29 mouse cellular contexts compared by ENCODE assay signal in genomic region chr2:14132468-14133326, GRCm38 (mm10). TPM values are rescaled to one million over a fixed set of nuclear protein-coding genes. Genes with fewer than 3 reads are reported as not detected.
DNase-seq lines count a peak whose midpoint lies in the region; ATAC-seq and TF ChIP-seq lines count a peak whose summit lies in the region.
"Had no signal": no experiment of that assay in that cellular context is flagged by ENCODE, and none has a peak within 500 bp of the region (broad histone marks: within the 10 kb centered on the region; RNA-seq: fewer than 3 reads in every experiment).

No protein-coding gene starts in this region.

- H3K4me1 ChIP-seq in forebrain, embryonic 14.5 days (ENCODE audit: control insufficient read depth, insufficient read depth, low read length) = no peaks in the 10 kb centered on the region
- H3K4me1 ChIP-seq in forebrain, embryonic 10.5 days = peaks cover 1% of the 10 kb centered on the region; the same call in 1 of the 2 replicates
- H3K4me1 ChIP-seq in forebrain, postnatal 0 days (ENCODE audit: insufficient read depth) = no peaks in the 10 kb centered on the region; the same call in 1 of the 2 replicates
- H3K4me1 ChIP-seq in stomach, postnatal 0 days (replicated peaks; ENCODE audit: control insufficient read depth, insufficient read depth) = no peaks in the 10 kb centered on the region
- H3K4me1 ChIP-seq in heart, adult 2 months (ENCODE audit: control insufficient read depth, insufficient read depth, low read length) = no peaks in the 10 kb centered on the region; the same call in 1 of the 2 replicates
- H3K4me1 ChIP-seq: heart, embryonic 10.5 days; heart, embryonic 13.5 days; hindbrain, embryonic 12.5 days; hindbrain, embryonic 15.5 days had no signal

- no peaks in the 10 kb centered on the region for H3K27me3 ChIP-seq in forebrain, embryonic 14.5 days (replicated peaks; ENCODE audit: control insufficient read depth, insufficient read depth, low read length)
- no peaks in the 10 kb centered on the region for H3K27me3 ChIP-seq in forebrain, embryonic 10.5 days (ENCODE audit: poor library complexity, severe bottlenecking)
- H3K27me3 ChIP-seq in forebrain, postnatal 0 days (ENCODE audit: insufficient read depth, low read length) = no peaks in the 10 kb centered on the region
- no peaks in the 10 kb centered on the region for H3K27me3 ChIP-seq in stomach, postnatal 0 days (ENCODE audit: control insufficient read depth, insufficient read depth, low read length)
- H3K27me3 ChIP-seq in heart, adult 2 months (ENCODE audit: control insufficient read depth, insufficient read depth, low read length) = no peaks in the 10 kb centered on the region
- H3K27me3 ChIP-seq: CH12.LX; heart, embryonic 13.5 days; hindbrain, embryonic 12.5 days; hindbrain, embryonic 15.5 days; Patski had no signal

- no peaks in the 10 kb centered on the region for H3K79me2 ChIP-seq in heart, adult 2 months (replicated peaks; ENCODE audit: control insufficient read depth, insufficient read depth, low read length)

- intact Hi-C loops in heart, postnatal 14 days (cut with DNase I) = no loop called here
- intact Hi-C loops in heart, adult 2 months (cut with DNase I) = no loop called here

- no peak overlapping the region for H3K4me3 ChIP-seq in forebrain, embryonic 14.5 days (ENCODE audit: low read depth, low read length)
- no peak overlapping the region for H3K4me3 ChIP-seq in forebrain, embryonic 10.5 days
- H3K4me3 ChIP-seq in forebrain, postnatal 0 days (ENCODE audit: low read depth, low read length) = no peak overlapping the region
- no peak overlapping the region for H3K4me3 ChIP-seq in stomach, postnatal 0 days (ENCODE audit: low read depth, low read length)
- no peak overlapping the region for H3K4me3 ChIP-seq in heart, adult 2 months
- H3K4me3 ChIP-seq: gastrocnemius, adult 2 months; heart, embryonic 10.5 days; heart, embryonic 13.5 days; hindbrain, embryonic 12.5 days; hindbrain, embryonic 15.5 days had no signal

- 86% methylated on average over 4 of the region's 4 CpGs for WGBS in forebrain, embryonic 14.5 days
- WGBS in forebrain, embryonic 10.5 days = 95% methylated on average over 4 of the region's 4 CpGs
- WGBS in forebrain, postnatal 0 days = 70% methylated on average over 4 of the region's 4 CpGs
- 79% methylated on average over 4 of the region's 4 CpGs for WGBS in stomach, postnatal 0 days
- WGBS in heart, adult 2 months = 93% methylated on average over 4 of the region's 4 CpGs

- ATAC-seq in forebrain, embryonic 14.5 days = peak; percentile 65; the same call in 1 of the 2 replicates
- peak; percentile 88 for ATAC-seq in forebrain, postnatal 0 days
- no peak for ATAC-seq in stomach, postnatal 0 days (ENCODE audit: low FRiP score, low TSS enrichment)
- ATAC-seq: intestine, postnatal 0 days; Patski had no signal

- peaks cover 35% of the 10 kb centered on the region for H3K36me3 ChIP-seq in forebrain, embryonic 14.5 days (ENCODE audit: control insufficient read depth, insufficient read depth, low read length)
- peaks cover 67% of the 10 kb centered on the region for H3K36me3 ChIP-seq in forebrain, embryonic 10.5 days (replicated peaks)
- 0 out of 2 replicates have a peak, but pooled peaks cover 5% of the 10 kb centered on the region for H3K36me3 ChIP-seq in forebrain, postnatal 0 days (ENCODE audit: insufficient read depth)
- peaks cover 4% of the 10 kb centered on the region for H3K36me3 ChIP-seq in stomach, postnatal 0 days (ENCODE audit: control insufficient read depth, insufficient read depth, low read length)
- no peaks in the 10 kb centered on the region; the same call in 1 of the 2 replicates for H3K36me3 ChIP-seq in heart, adult 2 months (ENCODE audit: control insufficient read depth, insufficient read depth, low read length)

- H3K9me3 ChIP-seq in forebrain, embryonic 14.5 days (replicated peaks; ENCODE audit: control insufficient read depth, low read length) = no peaks in the 10 kb centered on the region
- H3K9me3 ChIP-seq in forebrain, embryonic 10.5 days = no peaks in the 10 kb centered on the region
- no peaks in the 10 kb centered on the region for H3K9me3 ChIP-seq in forebrain, postnatal 0 days (ENCODE audit: low read length)
- H3K9me3 ChIP-seq in stomach, postnatal 0 days (ENCODE audit: control insufficient read depth, low read length) = no peaks in the 10 kb centered on the region
- H3K9me3 ChIP-seq: G1E; heart, embryonic 10.5 days; heart, embryonic 13.5 days; hindbrain, embryonic 12.5 days; hindbrain, embryonic 15.5 days had no signal

- TF ChIP-seq POLR2A in brain, embryonic 14.5 days (IDR thresholded peaks at IDR 0.05; ENCODE audit: borderline replicate concordance, extremely low read depth, insufficient read depth, insufficient read length, poor library complexity, severe bottlenecking) = no peak
- TF ChIP-seq POLR2A in heart, adult 2 months (IDR thresholded peaks at IDR 0.05; ENCODE audit: insufficient read depth, low read depth, low read length) = no peak

- H3K27ac ChIP-seq in forebrain, embryonic 14.5 days (ENCODE audit: low read depth, low read length) = no peak overlapping the region
- H3K27ac ChIP-seq in forebrain, embryonic 10.5 days = no peak overlapping the region
- no peak overlapping the region for H3K27ac ChIP-seq in forebrain, postnatal 0 days (ENCODE audit: low read depth, low read length)
- H3K27ac ChIP-seq in stomach, postnatal 0 days (replicated peaks) = no peak overlapping the region
- H3K27ac ChIP-seq in heart, adult 2 months = no peak overlapping the region
- H3K27ac ChIP-seq: gastrocnemius, adult 2 months; heart, embryonic 10.5 days; heart, embryonic 13.5 days; hindbrain, embryonic 12.5 days; hindbrain, embryonic 15.5 days had no signal

- no peak overlapping the region for H3K4me2 ChIP-seq in forebrain, embryonic 14.5 days (ENCODE audit: low read length)
- H3K4me2 ChIP-seq in forebrain, postnatal 0 days (ENCODE audit: low read depth) = no peak overlapping the region
- H3K4me2 ChIP-seq in stomach, postnatal 0 days (replicated peaks; ENCODE audit: low read depth) = no peak overlapping the region
- H3K4me2 ChIP-seq: heart, embryonic 13.5 days; hindbrain, embryonic 12.5 days; hindbrain, embryonic 15.5 days had no signal

- no peak for TF ChIP-seq EP300 in stomach, postnatal 0 days (optimal IDR thresholded peaks at IDR 0.05)
- no peak for TF ChIP-seq EP300 in heart, adult 2 months (IDR thresholded peaks at IDR 0.05; ENCODE audit: insufficient read depth, low read depth, low read length)

- TF ChIP-seq CTCF in brain, embryonic 14.5 days (IDR thresholded peaks at IDR 0.05; ENCODE audit: borderline replicate concordance, extremely low read depth, insufficient read depth, insufficient read length) = no peak
- TF ChIP-seq CTCF in forebrain, postnatal 0 days (IDR thresholded peaks at IDR 0.05; ENCODE audit: low read depth) = no peak
- TF ChIP-seq CTCF in stomach, postnatal 0 days (IDR thresholded peaks at IDR 0.05; ENCODE audit: low read depth) = no peak
- TF ChIP-seq CTCF in heart, adult 2 months (IDR thresholded peaks at IDR 0.05) = no peak

- H3K9ac ChIP-seq in forebrain, embryonic 14.5 days (ENCODE audit: low read length) = no peak overlapping the region
- H3K9ac ChIP-seq in forebrain, postnatal 0 days = no peak overlapping the region
- no peak overlapping the region for H3K9ac ChIP-seq in stomach, postnatal 0 days (ENCODE audit: low read length)
- H3K9ac ChIP-seq in heart, adult 2 months (ENCODE audit: low read depth, low read length) = no peak overlapping the region
- H3K9ac ChIP-seq: heart, embryonic 13.5 days; hindbrain, embryonic 12.5 days; hindbrain, embryonic 15.5 days had no signal

- DNase-seq in forebrain, embryonic 14.5 days (ENCODE audit: low spot score) = peak; percentile 13
- DNase-seq in forebrain, embryonic 10.5 days (ENCODE audit: extremely low spot score, low spot score) = no peak
- DNase-seq in heart, adult 11 months = peak; percentile 56
- DNase-seq in heart, postnatal 14 days = no peak
- DNase-seq in brain, embryonic 14.5 days (ENCODE audit: low read depth) = peak; percentile 32
- peak; percentile 50 for DNase-seq in forebrain, postnatal 0 days
- no peak for DNase-seq in stomach, postnatal 0 days (ENCODE audit: low spot score)
- DNase-seq in heart, adult 2 months = no peak
- DNase-seq: adrenal gland, postnatal 10 days; adrenal gland, postnatal 36 days; B cell, adult 2 months; cerebellum, adult 18-20 months; cerebellum, adult 9-10 months; cerebellum, postnatal 14 days; gastrocnemius, adult 2 months; gastrocnemius, postnatal 14 days; heart, adult 18-20 months; kidney, adult 2 months had no signal

RNA-seq across cellular contexts. Expression of gene Tmem236, which starts 41.6 kb away (rescaled TPM):
- polyA plus RNA-seq in forebrain, embryonic 14.5 days (2014; fragmentation: Nextera tagmentation; extraction: Ambion mirVana) = not detected in 2 replicates
- 0.04 TPM in 1 of 2 replicates, not detected in the other for polyA plus RNA-seq in forebrain, embryonic 10.5 days (2016; fragmentation: Nextera tagmentation; extraction: Ambion mirVana)
- total RNA-seq in heart, postnatal 14 days (2021) = under 1 TPM in 1 of 2 experiments, not detected in 1; 0.07 TPM
- 0.14 TPM in 2 replicates for polyA plus RNA-seq in brain, embryonic 14.5 days (2012; rRNA removed)
- 0.23 and 0.24 TPM in 2 replicates for total RNA-seq in forebrain, postnatal 0 days (2014; rRNA removed)
- polyA plus RNA-seq in forebrain, postnatal 0 days (2015; fragmentation: Nextera tagmentation; extraction: Ambion mirVana) = 0.12 and 0.13 TPM in 2 replicates
- polyA plus RNA-seq in stomach, postnatal 0 days (2015; fragmentation: Nextera tagmentation; extraction: Ambion mirVana) = 0.08 and 0.12 TPM in 2 replicates
- under 1 TPM in 1 of 2 experiments, not detected in 1; 0.08 TPM for total RNA-seq in heart, adult 2 months (2021)
- not detected in 2 replicates for polyA plus RNA-seq in heart, adult 2 months (2012; rRNA removed)
- total RNA-seq: adrenal gland, adult 18-20 months; heart, adult 18-20 months; heart, postnatal 25 days; hematopoietic stem cell, adult 5-6 weeks had no signal
- polyA plus RNA-seq: G1E; heart, embryonic 10.5 days; hindbrain, embryonic 12.5 days had no signal

RNA-seq across cellular contexts. Expression of gene Stam, which starts 58.8 kb away (rescaled TPM):
- 128 and 139 TPM in 2 replicates for polyA plus RNA-seq in forebrain, embryonic 14.5 days (2014; fragmentation: Nextera tagmentation; extraction: Ambion mirVana)
- polyA plus RNA-seq in forebrain, embryonic 10.5 days (2016; fragmentation: Nextera tagmentation; extraction: Ambion mirVana) = 82.0 and 88.9 TPM in 2 replicates
- total RNA-seq in heart, postnatal 14 days (2021) = 10 to 100 TPM; 29.5 to 30.9 TPM
- 73.7 and 77.4 TPM in 2 replicates for polyA plus RNA-seq in brain, embryonic 14.5 days (2012; rRNA removed)
- total RNA-seq in forebrain, postnatal 0 days (2014; rRNA removed) = 88.1 and 99.9 TPM in 2 replicates
- polyA plus RNA-seq in forebrain, postnatal 0 days (2015; fragmentation: Nextera tagmentation; extraction: Ambion mirVana) = 74.6 and 100 TPM in 2 replicates
- polyA plus RNA-seq in stomach, postnatal 0 days (2015; fragmentation: Nextera tagmentation; extraction: Ambion mirVana) = 34.3 and 35.6 TPM in 2 replicates
- 10 to 100 TPM; 23.0 to 23.9 TPM for total RNA-seq in heart, adult 2 months (2021)
- polyA plus RNA-seq in heart, adult 2 months (2012; rRNA removed) = 8.8 and 13.9 TPM in 2 replicates

Comparison
In these comparisons a context has a peak if more than half of its experiments do, and no peak if none do; other contexts are left out.
1. DNase-seq: peak in forebrain, embryonic 14.5 days (single experiment), heart, adult 11 months (single experiment), brain, embryonic 14.5 days (single experiment) and forebrain, postnatal 0 days (single experiment); none in forebrain, embryonic 10.5 days (single experiment), heart, postnatal 14 days (0 of 2), stomach, postnatal 0 days (single experiment) and heart, adult 2 months (0 of 2).